Mouse (Mus musculus) lung, embryonic 15.5 days (tissue): ENCODE measurements around the gene Gm4869. TPM values are rescaled to one million over a fixed set of nuclear protein-coding genes. Genes with fewer than 3 reads are reported as not detected.

ENCODE experiments used
- ATAC-seq: fragments of 200-750 bp; cut with Nextera tagmentation; 2 replicates; pipeline ENCODE4 v1.8.0; 2017; ENCODE audit warnings: moderate number of reproducible peaks, borderline replicate concordance; ENCODE audit not compliant: low FRiP score, low TSS enrichment; ENCODE audit errors: extremely low read depth
- H3K27ac ChIP-seq: fragments of 300-500 bp; sonication (generic); 2 replicates; pipeline ENCODE4 v1.5.1; 2015; ENCODE audit warnings: moderate library complexity, mild to moderate bottlenecking, inconsistent platforms
- H3K27me3 ChIP-seq: fragments of 300-500 bp; sonication (generic); 2 replicates; pipeline ENCODE4 v1.6.1; 2015; ENCODE audit warnings: inconsistent platforms
- H3K36me3 ChIP-seq: fragments of 300-500 bp; sonication (generic); 2 replicates; pipeline ENCODE4 v1.6.1; 2015; ENCODE audit warnings: inconsistent platforms
- H3K4me1 ChIP-seq: fragments of 300-500 bp; sonication (generic); 2 replicates; pipeline ENCODE4 v1.6.1; 2015; ENCODE audit warnings: inconsistent platforms
- H3K4me2 ChIP-seq: fragments of 300-500 bp; sonication (generic); 2 replicates; pipeline ENCODE4 v1.6.1; 2015; ENCODE audit warnings: inconsistent platforms, mild to moderate bottlenecking, moderate library complexity
- H3K4me3 ChIP-seq: fragments of 300-500 bp; sonication (generic); 2 replicates; pipeline ENCODE4 v1.5.1; 2015; ENCODE audit warnings: mild to moderate bottlenecking, inconsistent platforms
- H3K9ac ChIP-seq: fragments of 300-500 bp; sonication (generic); 2 replicates; pipeline ENCODE4 v1.6.1; 2015; ENCODE audit warnings: inconsistent platforms
- H3K9me3 ChIP-seq: fragments of 300-500 bp; sonication (generic); 2 replicates; pipeline ENCODE4 v1.6.1; 2016; ENCODE audit warnings: inconsistent platforms
- WGBS: fragments of 180-500 bp; shearing (Covaris S2); methylation state at CpG from one replicate; pipeline ENCODE4 v1.1.7; 2015; 5-methylcytosine and 5-hydroxymethylcytosine counted together
- polyA plus RNA-seq: library from polyadenylated mRNA; unstranded; fragments of >200 nt; fragmentation: Nextera tagmentation; extraction: Ambion mirVana; gene quantifications from 2 replicates; pipeline ENCODE4 v1.2.1, GENCODE M21; 2015

Gene Gm4869
- polyA plus RNA-seq, 1 experiment from 2014 or later: 0.06 TPM

- ATAC-seq: no peak
- Histone ChIP-seq H3K27me3 (no peaks in the 10 kb centered on the region), H3K4me3 (no peak overlapping the region), H3K4me1 (peaks cover 58% of the 10 kb centered on the region), H3K9me3 (no peaks in the 10 kb centered on the region), H3K36me3 (no peaks in the 10 kb centered on the region), H3K4me2 (no peak overlapping the region), H3K9ac (no peak overlapping the region), H3K27ac (peak overlapping the region; percentile 50; the same call in 1 of the 2 replicates)
- 60% methylated on average over 9 of the region's 9 CpGs for WGBS
Observed at GRCm38 (mm10) chr5:140509204-140509603, 63.8 kb downstream of the Gm4869 start.

GRCm38 (mm10) chr5:140510012-140511000 lies 64.9 kb downstream of the Gm4869 start:
- H3K4me1 ChIP-seq: peaks cover 62% of the 10 kb centered on the region
- no peaks in the 10 kb centered on the region for H3K9me3 ChIP-seq
- 0 out of 2 replicates have a peak overlapping the region, but pooled peaks have one; percentile 10 for H3K4me2 ChIP-seq
- H3K27ac ChIP-seq: no peak overlapping the region
- no peak overlapping the region for H3K4me3 ChIP-seq
- no peaks in the 10 kb centered on the region for H3K27me3 ChIP-seq
- 48% methylated on average over 27 of the region's 27 CpGs for WGBS
- H3K36me3 ChIP-seq: no peaks in the 10 kb centered on the region
- H3K9ac ChIP-seq: no peak overlapping the region
- no peak for ATAC-seq

GRCm38 (mm10) chr5:140513921-140514320 lies 68.5 kb downstream of the Gm4869 start:
- Histone ChIP-seq H3K9me3 (no peaks in the 10 kb centered on the region), H3K4me1 (peaks cover 33% of the 10 kb centered on the region), H3K27ac (0 out of 2 replicates have a peak overlapping the region, but pooled peaks have one; percentile 45), H3K27me3 (no peaks in the 10 kb centered on the region), H3K4me2 (no peak overlapping the region), H3K4me3 (no peak overlapping the region), H3K9ac (no peak overlapping the region), H3K36me3 (no peaks in the 10 kb centered on the region)
- WGBS: 80% methylated on average over 8 of the region's 8 CpGs
- no peak for ATAC-seq

GRCm38 (mm10) chr5:140514799-140515486 lies 69.5 kb downstream of the Gm4869 start:
- no peaks in the 10 kb centered on the region for H3K27me3 ChIP-seq
- ATAC-seq: peak; percentile 38; the same call in 1 of the 2 replicates
- peak overlapping the region; percentile 45 for H3K27ac ChIP-seq
- no peak overlapping the region for H3K4me3 ChIP-seq
- H3K4me2 ChIP-seq: no peak overlapping the region
- WGBS: 24% methylated on average over 6 of the region's 7 CpGs
- peaks cover 27% of the 10 kb centered on the region for H3K4me1 ChIP-seq
- no peak overlapping the region for H3K9ac ChIP-seq
- H3K9me3 ChIP-seq: no peaks in the 10 kb centered on the region
- H3K36me3 ChIP-seq: no peaks in the 10 kb centered on the region

GRCm38 (mm10) chr5:140517159-140517920 lies 71.9 kb downstream of the Gm4869 start:
- 78% methylated on average over 21 of the region's 21 CpGs for WGBS
- Histone ChIP-seq H3K9me3 (no peaks in the 10 kb centered on the region), H3K9ac (no peak overlapping the region), H3K27ac (0 out of 2 replicates have a peak overlapping the region, but pooled peaks have one; percentile 6), H3K4me2 (no peak overlapping the region), H3K36me3 (no peaks in the 10 kb centered on the region), H3K4me1 (peaks cover 22% of the 10 kb centered on the region), H3K4me3 (no peak overlapping the region), H3K27me3 (no peaks in the 10 kb centered on the region)
- ATAC-seq: no peak

- Histone ChIP-seq H3K9ac (no peak overlapping the region), H3K4me3 (no peak overlapping the region), H3K9me3 (no peaks in the 10 kb centered on the region), H3K27ac (0 out of 2 replicates have a peak overlapping the region, but pooled peaks have one; percentile 6), H3K36me3 (no peaks in the 10 kb centered on the region), H3K4me2 (no peak overlapping the region), H3K4me1 (peaks cover 22% of the 10 kb centered on the region), H3K27me3 (no peaks in the 10 kb centered on the region)
- WGBS: 55% methylated on average over 4 of the region's 4 CpGs
- ATAC-seq: no peak
Observed at GRCm38 (mm10) chr5:140517921-140518230, 72.4 kb downstream of the Gm4869 start.

GRCm38 (mm10) chr5:140521196-140521595 lies 75.8 kb downstream of the Gm4869 start:
- Histone ChIP-seq H3K4me3 (no peak overlapping the region), H3K27me3 (no peaks in the 10 kb centered on the region), H3K9me3 (no peaks in the 10 kb centered on the region), H3K36me3 (peaks cover 26% of the 10 kb centered on the region), H3K4me2 (no peak overlapping the region), H3K27ac (no peak overlapping the region), H3K4me1 (peaks cover 4% of the 10 kb centered on the region; the same call in 1 of the 2 replicates), H3K9ac (no peak overlapping the region)
- no peak for ATAC-seq
- WGBS: 92% methylated on average over 1 of the region's 1 CpGs

- H3K36me3 ChIP-seq: peaks cover 35% of the 10 kb centered on the region
- no peaks in the 10 kb centered on the region for H3K27me3 ChIP-seq
- no peak overlapping the region for H3K4me2 ChIP-seq
- H3K9me3 ChIP-seq: no peaks in the 10 kb centered on the region
- ATAC-seq: no peak
- H3K27ac ChIP-seq: no peak overlapping the region
- no peak overlapping the region for H3K9ac ChIP-seq
- 85% methylated on average over 2 of the region's 2 CpGs for WGBS
- no peak overlapping the region for H3K4me3 ChIP-seq
- H3K4me1 ChIP-seq: no peaks in the 10 kb centered on the region
Observed at GRCm38 (mm10) chr5:140526754-140527153, 81.3 kb downstream of the Gm4869 start.

GRCm38 (mm10) chr5:140538111-140538683 lies 92.8 kb downstream of the Gm4869 start:
- Histone ChIP-seq H3K4me2 (no peak overlapping the region), H3K9me3 (no peaks in the 10 kb centered on the region), H3K4me3 (no peak overlapping the region), H3K27ac (no peak overlapping the region), H3K4me1 (peaks cover 7% of the 10 kb centered on the region), H3K27me3 (no peaks in the 10 kb centered on the region), H3K36me3 (no peaks in the 10 kb centered on the region), H3K9ac (no peak overlapping the region)
- ATAC-seq: no peak
- 60% methylated on average over 13 of the region's 13 CpGs for WGBS

GRCm38 (mm10) chr5:140540106-140540505 lies 94.7 kb downstream of the Gm4869 start:
- 12% methylated on average over 8 of the region's 8 CpGs for WGBS
- Histone ChIP-seq H3K9ac (no peak overlapping the region), H3K4me3 (no peak overlapping the region), H3K27ac (no peak overlapping the region), H3K4me1 (peaks cover 7% of the 10 kb centered on the region), H3K9me3 (no peaks in the 10 kb centered on the region), H3K27me3 (no peaks in the 10 kb centered on the region), H3K36me3 (no peaks in the 10 kb centered on the region), H3K4me2 (no peak overlapping the region)
- ATAC-seq: no peak; the same call in 1 of the 2 replicates
